Mouse (Mus musculus): Measurements from ENCODE around the gene Gm10643.

The Gm10643 gene

DNA sequence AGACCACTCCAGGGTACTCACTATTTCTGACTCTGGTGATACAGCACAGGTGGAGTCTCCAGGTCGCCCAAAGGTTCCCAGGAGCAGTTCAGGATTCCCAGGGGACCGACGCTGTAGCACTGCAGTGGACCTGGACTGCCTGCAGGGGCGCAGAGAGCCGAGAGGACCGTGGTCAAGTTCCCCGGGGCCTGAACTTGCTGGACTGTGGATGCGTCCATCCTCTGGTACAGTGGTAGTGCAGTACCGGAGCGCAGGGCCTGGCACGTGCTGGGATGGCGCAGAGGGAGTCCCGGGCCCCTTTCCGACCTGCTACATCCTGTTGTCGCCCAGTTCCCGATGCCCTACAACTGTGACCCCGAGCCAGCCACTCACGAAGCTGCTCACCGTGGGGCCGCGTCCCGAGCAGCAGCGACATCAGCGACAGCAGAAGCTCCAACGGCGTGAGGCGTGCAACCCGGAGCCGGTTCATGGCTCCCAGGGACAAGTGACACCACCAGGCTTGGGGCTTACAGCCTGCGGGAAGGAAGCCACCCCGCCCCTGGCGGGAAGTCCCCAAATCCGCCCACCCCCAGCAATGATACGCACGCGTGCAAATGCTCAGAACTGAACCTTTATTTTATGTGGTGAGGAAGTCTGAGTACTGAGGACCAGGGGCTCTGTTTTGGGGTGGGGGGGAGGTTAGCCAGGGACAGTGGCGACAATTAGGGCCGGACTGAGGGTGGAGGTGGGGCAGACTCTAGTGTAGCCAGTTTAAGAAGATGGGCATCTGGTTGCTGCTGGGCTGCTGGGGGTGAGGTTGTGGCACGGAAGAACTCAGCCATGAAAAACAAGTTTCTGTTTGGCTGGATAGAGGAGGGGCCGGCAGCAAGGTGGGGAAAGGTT, 22.6 kb downstream of the Gm10643 start, which contains the start of gene Il27ra:
Il27ra (minus strand) TSS at position 524 of the 882 bp plus-strand sequence.
- peak; percentile 91 for DNase-seq (ENCODE audit: low spot score)

DNA sequence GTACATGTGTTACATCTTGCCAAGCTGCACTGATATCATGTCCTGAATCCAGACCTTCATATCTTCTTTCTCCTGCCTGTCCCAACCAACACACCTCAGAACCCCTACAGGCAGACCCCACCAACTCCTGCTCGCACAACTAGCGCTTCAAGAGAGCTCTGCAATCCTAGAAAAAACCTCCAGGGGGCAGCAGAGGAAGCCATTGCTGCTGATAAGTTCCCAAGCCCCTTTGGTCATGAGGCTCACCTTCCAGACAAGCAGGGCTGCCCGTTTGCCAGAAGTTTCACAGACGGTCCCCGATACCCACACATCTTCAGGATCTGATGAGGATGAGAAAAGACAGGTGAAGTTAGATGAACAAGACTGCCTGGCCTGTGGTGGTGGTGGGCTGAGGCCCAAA, 25.9 kb downstream of the Gm10643 start:
- peak; percentile 77 for DNase-seq (ENCODE audit: low spot score)

DNA sequence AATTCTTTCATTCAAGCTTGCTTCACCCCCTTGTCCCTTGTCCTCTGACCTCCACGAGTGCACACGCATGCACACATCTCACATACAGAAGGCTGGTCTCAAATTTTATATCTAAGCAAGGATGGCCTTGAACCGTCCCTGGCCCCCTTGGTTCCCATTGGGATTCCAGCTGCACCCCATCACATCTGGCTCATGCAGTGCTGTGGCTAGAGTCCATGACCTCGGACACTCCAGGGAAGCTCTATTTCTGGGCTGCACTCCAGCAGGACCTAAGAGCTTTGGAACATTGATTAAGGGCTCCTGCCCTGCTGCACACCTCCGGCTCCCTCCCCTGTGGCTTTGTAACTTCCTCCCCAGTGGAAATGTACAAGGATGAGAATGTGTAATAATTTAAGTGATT, 26.9 kb downstream of the Gm10643 start:
- DNase-seq (ENCODE audit: low spot score): no peak

DNA sequence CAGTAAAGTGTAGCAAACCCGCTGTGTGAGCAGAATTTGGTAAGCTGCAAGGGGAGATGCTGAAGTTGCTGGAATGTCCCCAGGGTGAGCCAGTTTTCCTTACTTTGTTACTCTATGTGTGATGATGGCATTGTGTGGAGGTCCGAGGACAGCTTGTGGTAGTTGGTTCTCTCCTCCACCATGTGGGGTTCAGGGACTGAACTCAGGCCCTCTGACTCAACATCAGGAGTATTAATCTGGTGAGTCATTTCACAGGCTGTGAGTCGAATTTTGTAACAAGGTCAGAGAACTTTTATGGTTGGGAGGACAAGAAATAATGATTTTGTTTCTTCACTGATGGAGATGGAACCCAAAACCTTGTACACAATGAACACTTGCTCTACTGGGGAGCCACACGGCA, 32.2 kb downstream of the Gm10643 start:
- DNase-seq (ENCODE audit: low spot score): no peak

DNA sequence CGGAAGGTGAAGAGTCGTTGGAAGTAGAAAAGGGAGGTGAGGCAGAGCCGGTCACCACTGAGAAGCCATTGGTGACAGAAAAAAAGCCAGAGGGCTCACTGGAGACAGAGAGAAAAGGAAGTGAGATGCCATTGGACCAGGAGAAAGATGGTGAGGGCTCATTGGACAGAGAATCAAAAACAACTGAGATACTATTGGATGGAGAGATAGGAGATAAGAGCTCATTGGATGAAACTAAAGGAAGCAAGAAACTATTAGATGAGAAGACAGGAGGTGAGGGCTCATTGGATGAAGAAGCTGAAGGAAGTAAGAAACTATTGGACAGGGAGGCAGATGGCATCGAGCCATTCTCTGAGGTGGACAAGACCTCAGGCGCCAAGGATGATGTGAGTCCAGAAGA, 35.7 kb downstream of the Gm10643 start:
- no peak for DNase-seq (ENCODE audit: low spot score)

DNA sequence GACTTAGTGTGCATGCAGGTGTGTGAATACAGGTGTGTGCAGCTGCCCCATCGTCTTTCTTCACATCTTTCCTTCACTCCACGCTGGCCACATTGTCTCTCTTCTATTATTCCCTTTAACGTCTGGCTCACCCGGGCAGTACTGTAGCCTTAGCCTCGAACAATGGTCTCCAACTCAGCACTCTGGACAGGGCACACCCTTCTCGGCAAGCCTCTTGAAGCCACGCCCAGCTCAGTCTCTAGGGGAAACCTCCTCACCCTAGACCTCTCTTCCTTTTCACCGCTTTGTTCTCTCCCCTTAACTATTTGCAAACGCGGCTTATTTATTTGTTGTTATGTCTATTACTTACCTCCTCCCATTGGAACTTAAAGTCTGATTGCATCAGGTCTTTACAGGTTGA, 37.5 kb downstream of the Gm10643 start:
- DNase-seq (ENCODE audit: low spot score): no peak

DNA sequence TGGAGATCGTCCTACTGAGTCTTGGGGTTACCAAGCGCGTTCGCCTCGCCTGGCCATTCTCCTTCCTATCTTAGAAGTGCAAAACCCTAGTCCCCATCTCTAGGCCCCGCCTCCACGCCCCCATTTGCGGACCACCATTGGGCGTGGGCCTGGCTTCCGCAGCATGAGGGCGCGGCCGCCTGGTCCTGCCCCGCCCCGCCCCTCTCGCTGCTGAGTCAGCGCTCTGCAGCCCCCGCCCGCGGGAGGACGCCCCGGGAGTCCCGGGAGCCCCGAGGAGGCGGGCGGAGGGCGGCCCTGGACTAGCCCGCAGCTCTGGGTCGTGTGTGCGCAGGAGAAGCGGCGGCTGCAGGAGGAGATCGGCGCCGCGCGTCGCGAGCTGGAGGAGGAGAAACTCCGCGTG, 39.1 kb downstream of the Gm10643 start:
- no peak for DNase-seq (ENCODE audit: low spot score)

DNA sequence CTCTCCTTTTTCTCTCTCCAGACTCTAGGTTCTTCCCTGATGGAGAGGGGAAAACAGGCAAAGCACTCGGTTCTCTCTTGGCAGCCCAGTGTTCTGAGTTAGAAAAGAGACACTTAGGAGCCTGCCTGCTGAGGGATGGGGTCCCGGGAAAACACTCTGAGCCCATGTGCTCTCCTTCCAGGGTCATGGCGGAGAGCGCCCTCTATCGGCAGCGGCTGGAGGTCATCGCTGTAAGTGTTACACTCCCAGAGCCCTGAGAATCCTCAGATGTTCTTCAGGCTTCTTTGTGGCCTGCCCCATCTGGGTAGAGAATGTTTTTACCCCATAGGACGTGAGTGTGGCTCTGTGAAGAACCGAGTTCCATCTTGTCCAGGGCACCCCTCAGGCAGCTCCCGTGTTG, 40.8 kb downstream of the Gm10643 start:
- DNase-seq (ENCODE audit: low spot score): peak; percentile 52

DNA sequence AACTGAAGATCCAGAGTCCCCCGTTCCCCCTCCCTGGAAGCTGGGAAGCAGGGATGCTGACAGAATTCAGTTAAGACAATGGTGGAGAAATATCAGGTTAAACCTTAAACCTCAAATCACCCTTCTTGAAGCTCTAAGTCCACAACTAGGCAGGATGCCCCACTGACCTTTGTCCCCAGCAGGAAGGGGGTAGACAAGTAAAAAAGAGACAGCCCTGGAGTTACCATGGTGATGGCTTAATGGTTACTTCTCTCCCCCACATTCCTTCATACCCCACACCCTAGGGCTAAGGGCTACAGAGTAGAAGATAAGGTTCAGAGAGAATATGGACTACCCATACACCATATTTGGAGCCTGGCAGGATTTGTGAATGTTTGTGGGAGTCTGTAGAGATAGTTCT, 41.3 kb downstream of the Gm10643 start:
- no peak for DNase-seq (ENCODE audit: low spot score)

DNA sequence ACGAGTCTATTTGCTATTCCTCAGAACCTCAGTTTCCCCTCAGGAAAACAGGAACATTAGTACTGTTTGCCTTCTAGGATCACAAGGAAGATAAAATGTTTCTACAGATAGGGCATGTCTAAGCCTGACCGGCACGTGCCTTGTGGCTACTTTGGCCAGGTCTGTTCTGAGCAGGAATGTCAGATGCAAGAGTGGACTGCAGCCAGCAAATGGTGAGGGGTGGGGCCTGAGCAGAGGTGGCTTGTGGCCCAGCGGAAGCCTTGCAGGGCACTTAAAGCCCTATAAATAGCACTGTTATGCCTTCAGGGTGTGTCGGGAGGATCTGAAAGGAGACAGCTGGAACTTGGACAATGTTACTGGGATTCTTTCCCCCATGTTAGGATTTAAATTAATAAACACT, 41.9 kb downstream of the Gm10643 start:
- peak; percentile 72 for DNase-seq (ENCODE audit: low spot score)

DNA sequence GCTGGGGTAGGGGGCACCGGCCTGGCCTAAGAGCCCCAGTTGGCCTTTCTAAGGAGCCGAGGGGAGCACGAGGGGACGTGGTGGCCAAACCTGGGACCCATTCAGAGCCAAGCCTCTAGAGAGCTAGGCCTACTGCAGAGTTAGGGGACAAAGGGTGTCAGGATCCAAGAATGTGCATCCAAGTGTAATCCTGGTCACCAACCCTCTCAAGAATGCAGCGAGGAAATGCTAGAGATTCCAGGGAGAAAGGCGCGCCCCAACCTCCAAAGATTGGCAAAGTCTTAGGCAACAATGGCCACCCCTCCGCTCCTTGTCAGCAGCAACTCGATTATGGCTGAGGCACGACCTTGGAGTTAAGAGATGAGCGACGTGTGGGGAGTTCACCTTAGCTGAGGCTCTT, 43.4 kb downstream of the Gm10643 start:
- no peak for DNase-seq (ENCODE audit: low spot score)

DNA sequence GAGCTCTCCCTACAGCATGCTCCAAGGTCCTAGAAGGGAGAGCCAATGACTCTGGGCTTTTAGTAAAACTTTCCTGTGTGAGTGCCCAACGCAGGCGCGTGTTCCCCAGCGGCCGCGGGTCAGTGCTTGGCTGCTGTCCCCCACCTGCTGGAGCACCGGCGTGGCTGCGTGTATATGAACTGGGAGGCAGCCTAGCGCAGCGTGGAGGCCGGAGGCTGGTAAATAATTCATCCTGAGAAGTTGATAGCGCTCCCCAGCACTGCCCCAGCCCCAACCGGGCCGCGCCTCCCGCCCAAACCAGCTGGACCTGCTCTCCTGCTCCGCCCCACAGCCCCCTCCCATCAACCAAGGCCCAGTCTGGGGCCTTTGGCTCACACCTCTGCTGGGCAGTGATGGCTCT, 43.8 kb downstream of the Gm10643 start, which contains the start of gene Palm3:
Palm3 (plus strand) TSS at position 376 of the 400 bp plus-strand sequence.
- DNase-seq (ENCODE audit: low spot score): no peak

DNA sequence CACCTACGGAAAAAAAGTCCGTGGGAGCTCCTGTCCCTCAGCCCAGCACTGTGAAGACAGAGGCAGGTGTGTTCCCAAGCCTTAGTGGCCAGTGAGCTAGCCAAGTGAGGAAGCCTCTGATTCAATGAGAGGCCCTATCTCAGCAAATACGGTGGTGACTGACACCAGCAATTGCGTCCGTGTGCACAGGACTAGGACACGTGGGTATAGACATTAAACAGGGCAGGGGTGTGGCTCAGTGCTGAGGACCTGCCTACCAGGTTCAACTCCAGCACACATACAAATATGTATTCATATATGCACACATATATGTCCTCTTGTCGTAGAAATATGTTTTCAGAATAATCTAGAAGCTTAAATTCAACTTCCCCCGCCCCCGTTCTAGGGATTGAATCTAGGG, 45.2 kb downstream of the Gm10643 start:
- no peak for DNase-seq (ENCODE audit: low spot score)

DNA sequence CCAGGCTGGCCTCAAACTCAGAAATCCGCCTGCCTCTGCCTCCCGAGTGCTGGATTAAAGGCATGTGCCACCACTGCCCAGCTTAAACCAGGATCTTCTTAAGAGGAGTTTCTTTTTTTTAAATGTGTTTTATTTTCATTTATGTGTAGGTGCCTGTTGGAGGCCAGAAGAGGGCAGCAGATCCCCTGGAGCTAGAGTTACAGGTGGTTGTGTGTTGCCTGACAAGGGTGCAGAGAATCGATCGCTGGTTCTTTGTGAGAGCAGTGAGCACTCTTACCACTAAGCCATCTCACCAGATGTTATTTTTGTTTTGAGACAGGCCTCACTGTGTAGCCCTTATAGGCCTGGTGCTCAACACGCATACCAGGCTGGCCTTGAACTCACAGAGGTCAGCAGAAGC, 49.1 kb downstream of the Gm10643 start:
- no peak for DNase-seq (ENCODE audit: low spot score)

All from MN1 (cell line).